Mouse (Mus musculus) B cell, adult 67 days (primary cell): ENCODE measurements around the gene Opn4. TPM values are rescaled to one million over a fixed set of nuclear protein-coding genes. Genes with fewer than 3 reads are reported as not detected.

Source experiments
- total RNA-seq, 2 experiments: library from RNA; stranded (reverse); gene quantifications; 4 replicates each; pipeline ENCODE4 v1.2.4; 2023

Gene Opn4
- total RNA-seq, result not detected

GRCm38 (mm10) chr14:34599941-34600340 lies at the start of gene Opn4:
Gene Opn4 (minus strand): TSS chr14:34600142.

GRCm38 (mm10) chr14:34588498-34588897 lies 11.4 kb downstream of the Opn4 start, which contains the start of gene Ldb3:
Gene Ldb3 (minus strand): TSS chr14:34588682.

Other genes starting within 250 kb of the Opn4 start
- not detected for gene Fam25c, start 244.7 kb downstream of the Opn4 start, total RNA-seq
- gene Sncg, start 225.4 kb downstream of the Opn4 start, total RNA-seq, result not detected
- gene Mmrn2, start 224.7 kb downstream of the Opn4 start, total RNA-seq, result not detected
- not detected for gene Bmpr1a, start 96.8 kb downstream of the Opn4 start, total RNA-seq
- gene 9230112D13Rik, start 77.3 kb downstream of the Opn4 start, total RNA-seq, result not detected
- gene Ldb3, start 11.5 kb downstream of the Opn4 start, total RNA-seq, result not detected
- 10 to 100 TPM; 63.4 to 68.5 TPM for gene Wapl, start 73.8 kb upstream of the Opn4 start, total RNA-seq
- not detected for gene Grid1, start 220.0 kb upstream of the Opn4 start, total RNA-seq